Mouse (Mus musculus): ENCODE data around the gene Otulin.

The Otulin gene

DNA sequence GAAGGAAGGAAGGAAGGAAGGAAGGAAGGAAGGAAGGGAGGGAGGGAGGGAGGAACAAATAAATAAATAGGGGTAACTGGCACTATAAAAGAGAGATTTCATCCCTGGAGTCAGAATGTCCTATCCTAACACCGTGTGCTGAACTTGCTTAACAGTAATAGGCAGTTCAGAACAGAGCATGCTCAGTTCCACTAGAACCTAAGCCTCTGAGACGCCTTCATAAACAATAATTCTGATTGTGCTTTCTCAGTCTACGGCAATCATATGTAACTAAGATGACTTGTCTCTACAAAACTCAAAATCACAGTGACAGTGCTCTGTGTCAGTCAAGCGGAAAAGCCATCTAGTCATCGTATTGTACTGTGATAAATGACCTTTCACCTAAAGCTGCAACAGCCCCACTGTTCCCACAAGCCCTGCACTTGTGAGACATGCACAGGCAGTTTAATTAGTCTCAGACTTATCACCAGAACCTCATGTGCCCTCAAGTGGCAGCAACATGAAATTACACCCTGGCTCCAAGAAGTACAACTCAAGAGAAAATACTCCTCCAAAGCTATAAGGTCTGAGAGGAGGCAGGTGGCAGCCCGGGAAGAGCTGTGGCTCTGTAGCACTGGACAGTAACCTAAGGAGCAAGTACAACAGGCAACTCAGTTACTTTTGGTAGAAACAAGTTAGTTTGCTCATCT, 17.8 kb downstream of the Otulin start:
- DNase-seq: peak; percentile 60 to 67

DNA sequence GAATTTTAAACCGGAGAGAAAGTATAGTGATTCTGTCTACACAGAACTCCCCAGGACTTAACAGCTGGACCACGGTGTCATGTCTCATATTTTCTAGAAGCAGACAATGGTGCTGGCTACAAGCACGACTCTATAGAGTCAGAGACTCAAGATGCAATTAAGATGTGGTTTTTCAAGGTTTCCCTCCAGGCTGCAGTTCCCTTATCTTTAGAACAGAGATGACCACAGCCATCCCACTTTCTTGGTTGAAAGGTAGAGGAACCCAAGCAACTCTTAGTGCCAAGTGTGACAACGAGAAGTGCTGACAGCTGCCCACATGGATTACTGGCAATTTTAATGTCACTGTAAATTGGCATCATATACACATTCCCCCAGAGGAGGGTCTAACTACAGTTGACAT, 20.9 kb downstream of the Otulin start:
- DNase-seq: no peak

DNA sequence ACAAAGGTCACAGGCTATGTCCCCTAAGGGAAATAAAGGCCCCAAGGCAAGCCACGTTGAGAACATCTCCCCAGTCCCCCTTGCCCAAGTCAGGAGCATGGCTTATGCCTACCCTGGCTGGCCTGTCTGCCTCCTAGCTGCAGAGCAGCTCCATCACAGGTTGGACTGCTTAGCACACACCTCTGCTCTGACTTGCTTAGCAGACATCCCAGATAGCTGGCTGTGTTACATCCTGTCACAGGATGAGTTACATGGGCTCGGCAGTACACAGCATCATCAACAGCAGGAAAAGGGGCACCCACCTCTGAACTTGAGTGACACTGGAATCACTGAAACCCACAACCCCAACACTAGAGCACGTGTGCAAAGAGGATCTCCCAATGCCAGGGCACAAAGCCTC, 25.2 kb downstream of the Otulin start:
- DNase-seq: no peak

DNA sequence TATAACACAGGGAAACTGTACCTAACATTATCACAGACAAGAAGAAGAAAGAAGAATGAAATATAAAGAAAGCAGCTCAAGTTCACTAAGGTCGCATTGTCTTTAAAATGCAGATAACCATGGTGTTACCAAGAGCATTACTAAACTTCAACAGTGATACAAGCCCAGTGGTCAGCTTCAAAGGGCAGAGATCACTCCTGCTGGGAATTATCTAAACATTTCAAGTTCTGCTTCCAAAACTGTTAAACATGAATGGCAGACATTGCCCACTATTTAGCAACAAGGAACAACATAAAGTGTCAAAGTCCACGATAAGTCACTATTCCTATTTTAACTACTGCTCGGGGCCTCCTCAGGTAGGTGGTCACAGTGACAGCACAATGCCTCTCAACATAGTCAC, 25.9 kb downstream of the Otulin start:
- no peak for DNase-seq

DNA sequence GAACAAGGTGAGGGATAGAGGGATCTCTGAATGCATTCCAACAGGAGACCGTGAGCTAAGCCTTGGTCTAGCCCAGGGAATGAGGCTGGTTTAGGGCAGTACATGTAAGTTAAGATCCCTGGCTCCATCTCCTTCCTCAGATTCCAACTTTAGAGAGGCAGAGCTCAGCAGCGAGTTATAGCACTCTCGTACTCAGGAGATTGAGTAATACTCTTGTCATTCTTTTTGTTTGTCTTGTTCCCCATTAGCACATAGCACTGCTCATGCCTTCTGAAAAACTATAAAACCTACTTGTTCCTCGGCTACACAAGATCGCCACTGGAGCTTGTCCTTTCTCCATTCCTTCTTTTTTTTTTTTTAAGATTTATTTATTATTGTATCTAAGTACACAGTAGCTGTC, 30.0 kb downstream of the Otulin start:
- no peak for DNase-seq

DNA sequence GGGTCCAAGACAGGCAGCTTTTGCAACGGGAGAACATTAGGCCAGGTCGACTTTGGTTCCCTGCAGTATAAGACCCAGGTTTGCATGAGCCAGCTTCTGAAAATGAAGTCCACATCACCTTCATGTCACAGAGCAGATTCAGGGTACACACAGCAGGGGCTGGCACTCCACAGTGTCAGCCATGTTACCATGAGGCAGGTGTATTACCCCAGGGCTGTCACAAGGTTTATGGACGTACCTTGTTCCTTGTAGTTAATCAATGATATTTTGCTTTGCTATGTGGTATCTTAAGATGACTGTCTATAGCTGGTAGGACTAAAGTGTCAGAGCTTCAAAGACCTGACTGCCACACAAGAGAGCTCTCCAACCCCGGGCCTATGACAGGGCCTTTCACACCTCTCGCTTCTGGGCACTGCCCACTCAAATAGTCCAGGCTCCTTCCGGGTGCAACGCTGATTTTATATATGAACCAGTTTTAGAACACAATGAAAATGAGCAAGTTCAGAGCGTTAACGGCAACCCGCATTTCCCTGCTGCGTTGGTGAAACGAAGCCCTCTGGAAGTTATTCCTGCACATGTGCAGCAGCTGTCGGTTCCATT, 31.6 kb downstream of the Otulin start:
- DNase-seq: no peak

DNA sequence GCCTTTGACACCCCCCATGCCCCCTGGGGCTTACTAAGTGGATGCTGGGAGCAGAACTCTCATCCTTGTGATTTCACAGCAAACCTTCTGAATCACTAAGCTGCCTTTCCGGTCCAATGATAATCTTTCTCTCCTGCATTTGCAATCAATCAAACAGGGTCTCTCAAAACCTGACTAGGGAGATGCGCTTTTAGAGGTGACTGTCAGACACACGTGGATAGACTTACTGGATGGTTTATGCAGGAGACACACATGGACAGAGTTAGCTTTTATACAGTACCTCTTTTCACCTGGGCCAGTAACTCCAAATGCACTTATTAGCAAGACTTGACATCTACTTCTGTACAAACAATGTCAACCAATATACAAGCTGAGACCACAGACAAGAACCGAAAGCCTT, 33.0 kb downstream of the Otulin start:
- DNase-seq: no peak

DNA sequence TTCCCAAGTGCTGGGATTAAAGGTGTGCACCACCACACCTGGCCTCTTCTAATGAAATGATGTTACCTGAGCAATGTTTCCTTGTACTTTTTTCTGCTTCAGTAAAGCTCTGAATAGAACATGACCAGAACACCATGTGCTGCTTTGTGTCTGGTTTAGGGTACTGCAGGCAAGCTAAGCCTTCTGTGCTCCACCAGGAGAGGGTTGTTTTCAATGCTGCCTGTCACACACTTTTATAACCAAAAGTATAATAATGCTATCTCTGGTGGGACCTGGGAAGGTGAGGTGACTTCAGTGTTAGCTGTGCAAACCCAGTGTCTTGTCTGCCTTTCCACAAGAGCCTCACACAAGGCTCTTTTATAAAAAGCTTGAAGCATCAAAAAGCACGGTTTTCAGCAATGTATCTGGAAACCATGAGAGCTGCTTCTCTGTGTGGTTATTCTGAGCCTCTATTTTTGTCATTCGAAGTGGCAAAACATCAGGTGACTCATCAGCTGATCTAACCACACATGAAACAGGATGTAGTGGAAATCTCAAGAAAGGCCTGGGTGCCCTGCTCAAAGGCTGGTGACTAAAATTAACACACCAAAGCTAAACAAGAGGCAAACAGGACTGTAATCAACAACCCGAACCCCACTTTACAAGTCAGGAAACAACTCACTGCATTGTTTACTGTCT, 33.9 kb downstream of the Otulin start:
- DNase-seq: no peak

DNA sequence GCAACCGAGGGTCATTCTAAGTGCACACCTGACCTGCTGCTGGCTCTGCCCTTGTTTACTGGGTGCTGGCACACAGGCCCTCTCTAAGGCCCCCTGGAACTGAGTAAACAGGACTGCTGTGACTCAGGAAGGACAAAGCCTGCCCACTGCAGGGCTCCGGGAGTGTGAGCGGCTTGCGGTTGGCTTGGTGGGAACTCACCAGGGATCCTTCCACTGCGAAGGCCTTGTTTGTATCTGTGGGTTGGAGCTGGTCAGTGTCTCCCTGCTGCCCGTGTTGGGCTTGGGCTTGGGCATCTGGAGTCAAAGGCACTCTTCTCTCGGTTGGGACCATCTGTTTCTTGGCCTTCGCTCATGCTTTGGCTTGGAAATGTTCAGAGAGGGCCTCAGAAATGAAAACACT, 34.9 kb downstream of the Otulin start:
- no peak for DNase-seq

DNA sequence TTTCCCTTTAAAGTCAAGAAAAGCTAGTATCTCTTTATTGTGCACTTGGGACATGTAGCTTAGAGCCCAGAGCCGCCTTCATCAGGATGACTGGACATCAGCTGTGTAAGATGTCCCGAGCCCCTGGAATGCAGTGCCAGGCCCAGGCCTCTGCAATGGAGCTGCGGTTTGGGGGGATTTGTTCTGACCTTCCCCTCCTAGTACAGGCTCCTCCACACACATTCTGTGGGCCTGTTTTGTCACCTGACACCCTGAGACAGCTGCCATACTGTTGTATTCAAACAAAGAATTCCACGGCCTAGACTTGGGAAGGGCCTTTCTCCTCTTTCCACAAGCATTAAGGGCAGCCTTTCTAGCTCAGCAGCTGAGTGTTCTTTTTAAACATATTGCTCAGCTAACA, 35.5 kb downstream of the Otulin start:
- DNase-seq: no peak

DNA sequence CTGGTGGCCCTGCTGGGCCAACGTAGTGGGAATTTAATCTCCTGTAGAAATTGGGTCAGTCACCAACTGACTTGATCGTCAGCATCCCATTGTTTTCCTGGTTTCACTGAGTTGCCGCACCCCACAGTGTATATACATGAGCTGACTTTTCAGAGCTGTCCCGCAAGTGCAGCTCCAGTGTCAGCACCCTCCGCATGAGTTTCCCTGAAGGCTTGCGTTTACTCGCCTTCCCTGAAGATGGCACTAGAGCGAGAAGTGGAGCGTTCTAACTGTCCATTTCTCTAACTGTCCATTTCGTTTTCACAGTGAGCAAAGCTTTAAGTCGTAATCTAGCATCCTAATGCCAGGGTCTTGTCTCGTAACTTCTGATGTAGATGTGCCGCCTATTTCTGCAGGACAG, 36.8 kb downstream of the Otulin start:
- DNase-seq: peak in 1 of 2 experiments; percentile 31

DNA sequence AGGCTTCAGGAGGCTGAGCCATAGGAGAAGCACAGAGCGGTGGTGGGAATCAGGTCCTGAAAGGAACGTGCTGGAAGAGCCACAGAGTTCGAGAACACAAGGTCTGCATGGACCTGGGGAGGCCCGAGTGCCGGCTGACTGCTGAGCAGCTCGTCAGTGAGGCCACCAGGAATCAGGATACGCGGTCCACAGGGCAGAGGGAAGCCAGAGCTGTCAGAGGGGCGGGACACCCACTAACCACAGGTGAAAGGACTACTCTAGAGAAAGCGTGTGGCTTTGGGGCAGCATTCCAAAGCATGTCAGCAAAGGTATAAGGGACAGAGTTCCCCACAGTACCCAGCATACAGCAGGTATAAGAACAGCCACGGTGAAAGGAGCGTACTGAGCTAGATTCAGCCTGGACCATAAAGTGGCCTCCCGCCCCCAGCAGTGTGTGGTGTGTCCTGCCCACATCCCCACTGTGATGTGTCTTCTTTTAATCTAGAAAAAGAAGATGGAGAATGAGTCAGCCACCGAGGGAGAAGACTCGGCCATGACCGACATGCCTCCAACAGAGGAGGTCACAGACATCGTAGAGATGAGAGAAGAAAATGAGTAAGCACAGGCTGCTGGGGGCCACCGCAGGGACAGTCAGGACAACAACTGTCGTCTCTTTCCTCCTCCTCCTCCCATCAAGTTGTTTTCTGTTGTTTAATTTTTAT, 37.7 kb downstream of the Otulin start:
- DNase-seq: no peak

DNA sequence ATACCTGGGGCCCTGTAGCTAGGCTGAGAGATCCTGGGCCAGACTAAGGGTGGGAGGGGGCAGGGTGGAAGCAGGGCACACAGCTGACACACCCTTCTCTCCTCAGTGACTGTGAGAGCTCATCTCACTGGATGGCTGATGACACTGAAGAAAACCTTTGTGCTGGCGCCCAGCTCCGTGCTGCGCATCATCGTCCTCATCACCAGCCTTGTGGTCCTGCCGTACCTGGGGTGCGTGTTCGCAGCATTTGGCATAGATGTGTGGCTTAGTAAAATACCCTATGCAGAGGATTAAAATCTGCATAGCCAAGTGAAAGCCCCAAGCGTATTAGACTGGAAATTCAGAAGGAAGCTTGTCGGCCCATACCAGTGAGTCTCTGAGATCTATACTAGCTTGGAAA, 39.7 kb downstream of the Otulin start:
- DNase-seq: no peak

DNA sequence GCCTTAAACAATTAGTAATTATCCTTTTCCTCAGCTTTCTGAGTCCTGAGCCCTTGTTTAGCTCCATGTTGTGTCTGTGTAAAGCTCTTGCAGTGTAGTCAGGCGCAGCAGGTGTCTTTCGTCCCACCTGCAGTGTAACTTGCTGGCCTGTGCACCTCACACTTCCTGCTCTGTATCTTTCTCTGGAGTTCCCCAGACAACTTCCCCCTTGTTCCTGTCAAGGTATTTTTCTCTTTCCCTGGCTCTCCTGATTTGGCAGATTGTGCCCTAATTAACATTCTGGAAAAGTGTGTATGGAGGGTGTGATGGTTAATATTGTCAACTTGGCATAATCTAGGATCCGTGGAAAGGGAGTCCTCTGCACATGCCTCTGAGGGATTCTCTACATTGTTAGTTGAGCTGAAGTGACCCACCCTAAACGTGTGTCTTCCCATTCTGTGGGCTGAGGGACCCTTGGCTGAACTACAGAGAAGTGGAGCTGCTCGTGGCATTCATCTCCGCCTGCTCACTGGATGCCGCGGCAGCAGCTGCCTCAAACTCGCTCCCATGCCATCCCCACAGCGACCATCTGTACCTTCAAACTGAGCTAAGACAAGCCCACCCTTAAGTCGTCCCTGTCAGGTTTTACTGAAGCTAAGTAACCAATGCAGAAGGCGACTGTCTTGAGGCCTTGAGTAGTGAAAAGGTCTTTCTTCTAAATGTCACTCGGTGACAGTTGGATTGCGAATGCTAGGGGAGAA, 42.2 kb downstream of the Otulin start:
- no peak for DNase-seq

DNA sequence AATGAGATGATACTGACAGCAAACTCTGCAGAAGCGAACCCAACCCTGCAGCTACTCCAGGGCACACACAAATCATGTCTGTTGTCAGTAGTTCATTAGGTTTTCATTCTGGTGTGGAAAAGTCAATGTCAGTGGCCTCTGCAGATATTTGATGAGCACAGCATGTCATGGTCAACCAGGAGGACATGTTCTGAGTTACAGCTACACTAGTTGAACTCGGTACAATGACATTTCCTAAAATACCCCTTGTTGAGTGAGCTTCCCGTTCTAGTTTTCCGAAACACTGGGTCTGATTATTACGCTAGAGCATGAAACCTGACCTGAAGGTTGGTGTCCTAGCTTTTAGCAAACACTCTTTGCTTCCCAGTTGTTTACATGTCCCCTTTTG, 44.4 kb downstream of the Otulin start:
- DNase-seq: no peak

DNA sequence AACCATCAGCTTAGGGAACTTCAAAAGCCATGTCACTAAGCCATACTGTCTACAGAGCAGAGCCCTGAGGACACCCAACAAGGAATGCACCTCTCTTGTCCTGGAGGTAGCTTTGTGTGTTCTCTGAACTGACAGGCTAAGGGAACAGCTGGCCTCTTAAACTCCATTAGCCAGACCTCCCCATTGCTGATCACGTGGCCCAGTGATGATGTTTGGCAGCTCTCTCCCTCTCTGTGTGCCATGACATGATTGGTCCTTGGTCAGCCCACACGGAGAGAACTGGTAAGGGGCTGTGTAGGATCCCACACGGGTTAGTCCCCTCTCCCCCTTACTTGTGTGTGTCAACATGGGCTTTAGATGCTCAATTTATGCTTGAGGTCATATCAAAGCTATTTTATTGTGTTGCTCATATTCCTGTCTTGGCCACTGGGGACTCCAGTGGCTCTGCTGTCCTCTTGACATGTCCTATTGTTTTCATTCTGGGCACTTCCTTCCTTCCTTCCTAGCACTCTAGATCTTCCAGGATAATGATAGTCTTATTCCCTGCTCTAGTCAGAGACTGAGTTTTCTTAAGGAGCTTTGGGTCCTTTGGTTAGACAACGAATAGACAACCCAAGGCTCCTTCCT, 44.9 kb downstream of the Otulin start:
- DNase-seq: no peak

DNA sequence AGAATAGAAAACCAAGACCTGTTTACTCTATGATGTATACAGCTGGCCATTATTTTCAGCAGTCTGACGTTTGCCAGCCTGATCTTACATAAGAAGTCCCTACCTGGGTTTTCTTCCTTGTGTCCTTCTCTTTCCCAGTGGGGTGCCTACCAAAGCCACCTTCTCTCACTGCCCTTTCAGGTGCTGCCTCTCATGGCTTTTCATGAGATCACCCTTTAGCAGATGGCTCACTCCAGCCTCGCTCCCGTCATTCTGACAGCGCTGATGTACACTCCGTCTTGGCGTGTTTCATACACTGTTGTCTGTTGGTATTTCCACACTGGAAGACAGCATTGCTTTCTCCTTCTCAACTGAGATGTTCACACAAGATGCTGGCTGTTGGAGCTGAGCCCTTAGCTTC, 46.9 kb downstream of the Otulin start:
- DNase-seq: no peak

DNA sequence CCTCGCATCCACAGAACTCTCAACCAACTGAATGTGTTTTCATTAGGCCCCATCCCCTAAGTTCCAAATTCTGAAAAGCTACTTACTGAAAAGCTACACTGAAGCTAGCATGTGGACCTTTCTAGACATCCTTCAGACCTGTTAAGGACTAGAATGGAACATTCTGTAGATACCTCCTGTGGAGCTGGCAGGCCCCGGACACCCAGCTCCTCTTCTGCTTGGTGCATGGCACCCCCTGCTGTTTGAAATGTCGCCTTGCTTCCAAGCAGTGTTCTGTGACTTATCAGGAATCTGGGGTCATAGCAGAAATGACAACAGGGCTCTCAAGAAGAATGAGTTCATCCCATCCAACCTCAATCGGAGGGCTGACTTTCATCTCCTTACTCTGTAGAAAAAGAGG, 47.5 kb downstream of the Otulin start:
- DNase-seq: peak; percentile 16 to 30

DNA sequence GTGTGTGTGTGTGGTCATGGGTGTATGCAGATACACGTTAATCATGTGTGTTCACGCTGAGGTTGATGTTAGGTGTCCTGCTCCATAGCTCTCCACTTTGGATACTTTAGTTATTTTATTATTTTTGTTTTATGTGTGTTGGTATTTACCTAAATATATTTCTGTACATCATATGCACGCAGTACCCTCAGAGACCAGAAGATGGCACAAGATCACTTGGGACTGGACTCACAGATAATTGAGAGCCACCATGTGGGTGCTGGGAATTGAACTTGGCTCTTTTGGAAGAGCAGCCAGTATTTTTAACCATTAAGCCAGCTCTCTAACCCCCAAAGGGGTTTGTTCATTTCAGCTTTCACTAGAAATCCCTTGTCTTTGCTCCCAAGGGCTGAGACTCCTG, 48.1 kb downstream of the Otulin start:
- peak in 1 of 2 experiments; percentile 35 for DNase-seq

DNA sequence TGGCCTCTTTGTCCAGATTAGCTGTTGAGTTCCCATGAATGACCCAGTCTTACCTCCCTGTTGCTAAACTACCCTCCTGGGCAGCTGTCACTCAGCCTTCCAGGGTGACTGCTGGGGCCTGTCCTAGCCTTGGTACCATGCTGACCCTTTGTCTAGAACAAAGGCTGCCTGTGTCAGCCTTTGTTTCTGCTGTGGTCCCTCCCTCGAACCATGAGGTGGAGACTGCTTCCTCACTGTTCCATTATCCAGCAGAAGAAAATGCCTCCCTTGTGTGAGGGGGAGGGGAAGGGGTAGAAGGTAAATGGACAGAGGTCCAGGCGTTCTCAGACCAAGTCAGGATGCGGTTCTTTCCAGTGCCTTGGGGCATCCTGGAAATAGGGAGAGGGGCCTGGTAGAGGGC, 48.9 kb downstream of the Otulin start:
- DNase-seq: no peak

DNA sequence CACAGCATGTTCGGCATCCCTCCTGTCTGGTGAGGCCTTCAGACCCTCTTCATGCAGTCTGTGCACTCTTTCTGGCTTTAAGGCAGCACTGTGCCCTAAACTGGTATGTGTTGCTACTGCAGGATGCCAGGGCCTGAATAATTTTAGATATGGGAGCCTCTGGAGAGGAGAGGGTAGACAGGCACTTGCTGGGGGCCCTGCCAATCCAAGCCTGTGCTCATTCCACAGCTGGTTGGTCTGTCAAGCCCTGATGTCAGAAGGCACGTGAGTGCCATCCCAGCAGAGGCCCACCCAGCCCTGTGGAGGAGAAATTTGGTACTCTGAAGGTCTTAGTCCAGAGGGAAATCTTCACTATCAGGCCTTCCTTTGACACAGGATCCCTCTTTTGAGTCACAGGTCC, 49.7 kb downstream of the Otulin start:
- DNase-seq: no peak

DNA sequence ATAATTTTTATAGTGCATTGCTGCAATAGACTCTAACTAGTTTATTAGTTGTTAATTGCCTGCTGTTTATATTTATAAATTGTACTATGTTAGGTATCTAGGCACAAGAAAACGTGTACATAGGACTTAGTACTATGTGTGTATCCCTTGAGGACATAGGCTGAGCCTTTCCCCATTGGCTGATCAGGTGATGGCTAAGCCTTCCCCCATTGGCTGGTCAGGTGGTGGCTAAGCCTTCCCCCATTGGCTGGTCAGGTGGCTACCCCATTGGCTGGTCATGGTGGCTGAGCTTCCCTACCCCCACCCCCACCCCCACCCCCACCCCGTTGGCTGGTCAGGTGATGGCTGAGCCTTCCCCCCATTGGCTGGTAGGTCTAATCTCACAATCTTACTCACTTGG, 50.6 kb downstream of the Otulin start:
- DNase-seq: no peak

DNA sequence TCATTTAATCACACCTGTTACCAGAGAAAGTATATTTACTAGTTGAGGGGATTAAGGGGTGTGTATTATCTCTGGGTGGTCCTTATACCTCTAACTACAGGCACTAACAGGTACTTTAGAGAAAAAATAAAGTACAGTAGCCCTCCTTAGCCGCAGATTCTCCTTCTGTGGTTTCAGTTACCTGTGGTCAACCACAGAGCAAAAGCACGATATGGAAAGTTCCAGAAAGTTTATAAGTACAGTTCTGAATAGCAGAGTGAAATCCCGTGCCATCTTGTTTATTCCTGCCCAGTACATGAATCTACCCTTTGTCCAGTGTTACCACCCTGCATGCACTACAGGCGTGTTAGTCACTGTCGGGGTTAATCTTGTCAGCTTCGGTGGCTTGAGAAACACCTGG, 51.6 kb downstream of the Otulin start:
- DNase-seq: no peak

Measured in kidney, adult 8-10 months (tissue).